Mouse (Mus musculus) erythroblast, embryonic 14.5 days (primary cell): ENCODE results near the gene Sec23ip. TPM values are rescaled to one million over a fixed set of nuclear protein-coding genes. Genes with fewer than 3 reads are reported as not detected.
A peak's percentile ranks its signal among the peaks of the same experiment; 100 is the strongest.

Experiments used
- H3K27me3 ChIP-seq: 2 replicates; pipeline ENCODE4 v1.6.1; 2012; ENCODE audit warnings: inconsistent platforms; ENCODE audit not compliant: control insufficient read depth
- H3K36me3 ChIP-seq: 2 replicates; pipeline ENCODE4 v1.6.1; 2012; ENCODE audit warnings: mild to moderate bottlenecking, inconsistent platforms; ENCODE audit not compliant: control insufficient read depth
- H3K4me1 ChIP-seq: 2 replicates; pipeline ENCODE4 v1.6.1; 2012; ENCODE audit warnings: inconsistent platforms; ENCODE audit not compliant: control insufficient read depth
- H3K4me3 ChIP-seq: replicated peaks from 2 replicates; pipeline ENCODE3; 2012; ENCODE audit warnings: moderate library complexity, mild to moderate bottlenecking, inconsistent platforms
- H3K9me3 ChIP-seq: 2 replicates; pipeline ENCODE4 v1.6.1; 2012; ENCODE audit warnings: low read length, inconsistent platforms, mixed read lengths; ENCODE audit not compliant: control insufficient read depth
- GATA1 ChIP-seq: IDR thresholded peaks from 2 replicates; pipeline ENCODE4 v1.6.1; 2012; ENCODE audit warnings: low read length, inconsistent platforms, mixed read lengths
- TAL1 ChIP-seq: IDR thresholded peaks from 3 replicates; pipeline ENCODE4 v1.6.1; 2012; ENCODE audit warnings: low read length, inconsistent platforms, mixed read lengths
- polyA plus RNA-seq: library from polyadenylated mRNA; stranded (reverse); fragments of >175 nt; gene quantifications from 2 replicates; pipeline ENCODE4 v1.2.3, GENCODE M21; 2012

Gene Sec23ip
- polyA plus RNA-seq, 1 experiment = 0.13 TPM

DNA sequence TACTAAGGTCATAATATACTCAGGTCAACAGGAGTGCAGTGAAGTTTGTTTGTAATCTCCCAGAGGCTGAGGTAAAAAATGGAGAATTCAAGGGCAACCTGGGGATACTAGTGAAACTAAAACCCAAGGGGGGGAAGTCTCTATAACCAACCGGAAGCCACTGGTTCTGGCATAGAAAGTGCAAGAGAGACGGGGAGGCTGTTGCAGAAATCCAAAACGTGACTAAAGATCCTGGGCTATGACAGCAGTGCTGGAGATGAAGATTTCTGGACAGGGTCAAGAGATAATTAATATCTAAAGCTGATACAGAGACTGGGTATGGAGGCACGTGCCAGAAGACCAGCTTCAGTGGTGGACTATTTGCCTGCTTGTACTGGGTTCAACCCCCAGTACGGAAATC, 6.7 kb upstream of the Sec23ip start:
- Histone ChIP-seq H3K9me3 (no peaks in the 10 kb centered on the region), H3K4me1 (peaks cover 37% of the 10 kb centered on the region), H3K36me3 (peaks cover 17% of the 10 kb centered on the region), H3K4me3 (peak overlapping the region; percentile 95), H3K27me3 (peaks cover 6% of the 10 kb centered on the region)
- TF ChIP-seq GATA1 (no peak), TAL1 (no peak)

DNA sequence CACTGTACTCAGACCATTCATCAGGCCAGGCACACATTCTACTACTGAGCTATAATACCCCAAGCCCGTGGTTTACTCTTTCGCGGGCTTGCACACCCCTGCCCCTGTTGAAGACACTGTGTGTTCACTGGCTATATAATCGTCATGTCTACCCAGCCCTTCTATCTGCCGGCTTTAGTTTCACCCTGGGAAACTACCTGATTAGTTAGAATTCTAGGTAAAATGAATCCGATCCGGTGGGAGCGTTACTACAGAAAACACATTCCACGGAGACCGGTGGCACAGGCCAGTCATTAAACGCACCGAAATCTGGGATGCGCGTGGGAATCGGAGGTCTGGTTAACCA, 5.7 kb upstream of the Sec23ip start:
- Histone ChIP-seq H3K36me3 (peaks cover 17% of the 10 kb centered on the region), H3K4me3 (peak overlapping the region; percentile 95), H3K9me3 (no peaks in the 10 kb centered on the region), H3K4me1 (peaks cover 39% of the 10 kb centered on the region), H3K27me3 (peaks cover 12% of the 10 kb centered on the region)
- TF ChIP-seq TAL1 = no peak
- TF ChIP-seq GATA1 = no peak

DNA sequence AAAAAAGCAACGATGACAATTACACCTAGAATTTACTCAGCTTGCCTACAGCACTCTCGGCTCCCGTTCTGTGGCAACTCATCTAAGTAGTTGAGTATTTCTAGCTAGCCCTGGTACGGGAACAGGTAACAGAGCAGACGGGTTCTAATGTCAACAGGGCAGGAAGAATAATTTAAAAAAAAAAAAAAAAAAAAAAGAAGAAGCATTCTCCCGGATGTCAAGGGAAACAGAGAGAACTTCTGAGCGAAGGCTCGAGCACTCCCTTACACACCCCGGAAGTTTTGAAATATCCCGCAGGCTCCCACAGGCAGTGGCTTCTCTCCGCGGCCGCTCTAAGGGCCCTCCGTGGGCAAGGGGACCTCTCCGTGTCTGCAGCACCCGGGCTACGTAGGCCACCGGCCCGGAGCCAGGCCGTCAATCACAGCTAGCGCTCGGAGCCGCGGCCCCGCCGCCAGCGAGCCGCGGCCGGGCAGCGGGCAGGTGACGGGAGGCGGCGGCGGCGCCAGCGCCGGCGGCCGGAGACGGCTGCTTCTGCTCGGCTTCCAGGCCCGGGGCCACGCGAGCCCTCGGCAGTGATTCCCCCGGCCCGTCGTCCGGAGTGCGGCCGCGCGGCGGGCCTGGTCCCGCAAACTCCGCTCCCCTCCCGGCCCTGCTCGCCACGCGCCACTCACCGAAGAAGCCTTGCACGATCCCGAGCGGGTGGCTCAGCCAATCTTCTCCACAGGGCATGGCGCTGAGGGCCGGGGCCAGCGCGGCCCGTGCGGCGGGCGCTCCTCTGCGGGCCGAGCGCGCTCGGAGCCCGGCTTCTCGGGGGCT, 5.1 kb upstream of the Sec23ip start:
- TF ChIP-seq TAL1 (no peak), GATA1 (no peak)
- Histone ChIP-seq H3K9me3 (no peaks in the 10 kb centered on the region), H3K4me3 (peak overlapping the region; percentile 95), H3K4me1 (peaks cover 45% of the 10 kb centered on the region), H3K27me3 (peaks cover 13% of the 10 kb centered on the region), H3K36me3 (peaks cover 13% of the 10 kb centered on the region)

DNA sequence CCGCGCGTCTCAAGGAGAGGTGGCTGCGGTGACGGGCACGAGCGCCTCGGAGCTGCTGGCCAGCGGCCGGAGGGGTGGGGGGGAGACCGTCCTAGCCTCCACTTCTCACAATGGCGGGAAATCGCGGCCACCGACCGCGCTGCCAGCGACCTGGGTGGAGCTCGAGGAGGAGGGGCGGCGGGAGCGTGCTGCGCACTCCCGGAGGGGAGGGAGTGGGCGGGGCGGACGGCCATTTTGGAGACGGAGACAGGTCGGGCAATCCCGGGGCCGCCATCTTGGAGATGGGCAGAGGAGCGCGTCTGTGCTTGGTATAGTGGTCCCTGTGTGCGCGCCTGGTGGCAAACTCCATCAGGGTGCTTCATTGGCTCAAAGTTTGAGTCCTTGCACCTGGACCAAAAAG, 4.4 kb upstream of the Sec23ip start, which contains the start of gene Mcmbp:
Mcmbp (minus strand) TSS at position 162 of the 400 bp plus-strand sequence.
- TF ChIP-seq TAL1 (no peak), GATA1 (no peak)
- H3K9me3 ChIP-seq = no peaks in the 10 kb centered on the region
- peak within 1 kb of the TSS; percentile 95 for H3K4me3 ChIP-seq
- peaks cover 51% of the 10 kb centered on the region for H3K4me1 ChIP-seq
- peaks cover 13% of the 10 kb centered on the region for H3K27me3 ChIP-seq
- peaks cover 10% of the 10 kb centered on the region for H3K36me3 ChIP-seq

DNA sequence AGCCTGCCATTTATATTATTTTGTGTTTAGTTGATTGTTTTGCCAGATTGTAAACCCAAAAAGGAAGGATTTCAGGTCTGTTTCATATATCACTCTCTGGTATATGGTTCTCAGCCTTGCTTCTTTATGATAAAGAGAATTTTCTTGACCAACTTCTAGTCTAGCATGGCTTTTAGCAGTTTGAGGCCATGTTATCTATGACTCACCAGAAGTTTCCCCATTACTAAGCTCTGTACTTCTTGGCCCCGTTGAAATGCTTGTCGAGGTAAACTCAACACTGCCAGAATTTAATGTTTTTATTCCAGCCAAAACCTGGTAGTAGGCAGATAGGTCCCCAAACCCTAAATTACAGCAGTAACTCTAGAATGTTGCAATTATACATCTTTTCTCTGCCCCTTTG, 845 bp upstream of the Sec23ip start:
- Histone ChIP-seq H3K9me3 (no peaks in the 10 kb centered on the region), H3K4me1 (peaks cover 60% of the 10 kb centered on the region), H3K4me3 (peak overlapping the region; percentile 87), H3K27me3 (peaks cover 13% of the 10 kb centered on the region), H3K36me3 (peaks cover 22% of the 10 kb centered on the region)
- no peak for TF ChIP-seq TAL1
- no peak for TF ChIP-seq GATA1

DNA sequence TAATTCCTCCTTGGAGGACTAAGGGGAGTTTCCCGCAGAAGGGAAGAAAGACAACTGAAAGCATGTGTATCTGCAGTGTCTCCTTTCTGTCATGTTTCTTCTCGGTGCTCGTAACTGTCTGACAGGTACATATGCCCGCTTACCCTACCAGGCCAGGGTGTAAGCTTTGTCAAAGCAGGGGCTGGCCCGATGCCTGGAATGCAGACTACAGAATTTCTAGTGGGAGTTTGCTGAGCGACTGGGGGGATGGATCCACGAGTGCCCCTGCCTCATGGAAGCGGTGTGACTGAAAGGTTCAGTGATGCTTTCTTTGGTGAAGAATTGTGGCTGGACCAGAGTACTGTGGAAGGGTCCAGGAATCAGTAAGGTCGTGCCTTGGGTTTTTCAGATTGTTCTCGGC, 1.4 kb downstream of the Sec23ip start:
- H3K4me1 ChIP-seq = peaks cover 60% of the 10 kb centered on the region
- peak overlapping the region; percentile 87 for H3K4me3 ChIP-seq
- TF ChIP-seq GATA1 (no peak), TAL1 (no peak)
- no peaks in the 10 kb centered on the region for H3K9me3 ChIP-seq
- H3K27me3 ChIP-seq = peaks cover 13% of the 10 kb centered on the region
- H3K36me3 ChIP-seq = peaks cover 38% of the 10 kb centered on the region

DNA sequence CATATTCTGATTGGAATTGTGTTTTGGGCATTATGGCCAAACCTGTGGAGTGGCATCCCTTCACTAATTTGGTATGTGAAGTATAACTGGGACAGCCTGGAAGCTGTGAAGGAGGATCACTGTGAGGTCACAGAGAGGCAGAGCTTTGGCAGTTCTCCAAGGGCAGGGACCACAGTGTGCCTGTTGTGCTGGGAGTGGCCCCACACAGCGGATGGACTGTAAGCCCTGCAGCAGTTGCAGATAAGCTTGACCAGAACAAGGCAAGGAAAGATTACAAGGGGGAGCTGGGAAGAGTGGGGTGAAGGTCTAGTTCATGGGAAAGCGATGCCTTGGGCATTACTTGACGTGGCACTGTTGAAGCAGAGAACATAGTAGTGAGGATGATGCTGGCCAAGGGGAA, 4.0 kb downstream of the Sec23ip start:
- Histone ChIP-seq H3K4me3 (peak overlapping the region; percentile 1), H3K9me3 (no peaks in the 10 kb centered on the region), H3K4me1 (peaks cover 61% of the 10 kb centered on the region), H3K27me3 (peaks cover 3% of the 10 kb centered on the region), H3K36me3 (peaks cover 64% of the 10 kb centered on the region)
- no peak for TF ChIP-seq GATA1
- TF ChIP-seq TAL1 = no peak

DNA sequence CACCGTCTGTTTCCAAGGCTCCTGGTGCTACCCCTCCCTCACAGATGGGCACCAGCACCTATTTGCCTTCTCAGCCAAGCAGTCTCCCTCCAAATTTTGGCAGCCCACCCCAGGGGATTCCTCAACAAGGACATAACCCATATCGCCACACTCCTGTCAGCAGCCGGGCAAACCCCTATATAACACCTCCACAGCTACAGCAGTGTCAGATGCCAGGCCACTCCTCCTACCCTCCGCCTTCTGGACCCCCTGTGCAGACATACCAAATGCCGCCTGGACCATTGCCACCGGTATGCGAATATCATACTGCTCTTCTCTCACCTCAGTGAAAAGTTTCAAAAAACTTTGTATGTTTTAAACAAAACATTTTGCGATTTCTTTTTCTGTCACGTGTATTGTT, 5.6 kb downstream of the Sec23ip start:
- no peaks in the 10 kb centered on the region for H3K27me3 ChIP-seq
- no peak for TF ChIP-seq TAL1
- no peak for TF ChIP-seq GATA1
- H3K4me3 ChIP-seq = no peak overlapping the region
- H3K4me1 ChIP-seq = peaks cover 48% of the 10 kb centered on the region
- peaks cover 79% of the 10 kb centered on the region for H3K36me3 ChIP-seq
- H3K9me3 ChIP-seq = no peaks in the 10 kb centered on the region

DNA sequence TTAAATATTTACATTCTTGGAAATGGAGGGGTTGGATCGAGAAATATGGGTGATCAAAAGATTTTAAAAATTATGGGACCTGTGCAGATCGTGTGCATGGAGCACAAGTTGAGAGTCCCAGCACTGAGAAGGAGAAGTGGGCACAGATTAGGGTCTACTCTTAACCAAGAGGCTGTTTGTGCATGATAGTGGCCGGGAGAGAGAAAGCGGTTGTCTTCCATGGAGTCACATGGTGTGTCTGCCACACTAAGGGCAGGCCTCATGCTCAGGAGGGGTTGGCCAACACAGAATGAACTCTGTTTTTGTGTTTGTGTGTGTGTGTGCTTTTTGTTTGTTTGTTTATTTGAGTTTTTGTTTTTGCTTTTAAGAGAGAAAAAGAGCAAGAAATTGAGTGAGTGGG, 7.3 kb downstream of the Sec23ip start:
- no peak for TF ChIP-seq TAL1
- no peak for TF ChIP-seq GATA1
- H3K36me3 ChIP-seq = peaks cover 86% of the 10 kb centered on the region
- H3K4me1 ChIP-seq = peaks cover 33% of the 10 kb centered on the region
- H3K27me3 ChIP-seq = no peaks in the 10 kb centered on the region
- no peak overlapping the region for H3K4me3 ChIP-seq
- H3K9me3 ChIP-seq = no peaks in the 10 kb centered on the region
